Mouse (Mus musculus): ENCODE measurements around the gene Ckap2. TPM values are rescaled to one million over a fixed set of nuclear protein-coding genes. Genes with fewer than 3 reads are reported as not detected.

The Ckap2 gene
- polyA plus RNA-seq (2017; shearing (Covaris generic)), result 1 to 10 TPM; 2.5 to 5.8 TPM

- ATAC-seq, result peak; percentile 95
Observed at GRCm38 (mm10) chr8:22185431-22186397, at the start of gene Ckap2. Ckap2 (minus strand) TSS chr8:22185819.

GRCm38 (mm10) chr8:22228621-22229020 is 43.0 kb upstream of the Ckap2 start:
- no peak for ATAC-seq

GRCm38 (mm10) chr8:22227061-22227877 is 41.6 kb upstream of the Ckap2 start, which contains the start of gene Thsd1:
Thsd1 (plus strand) TSS chr8:22227313.
- ATAC-seq, result peak; percentile 56

- no peak for ATAC-seq
Observed at GRCm38 (mm10) chr8:22226361-22226760, 40.7 kb upstream of the Ckap2 start.

- no peak for ATAC-seq
Observed at GRCm38 (mm10) chr8:22214826-22215225, 29.2 kb upstream of the Ckap2 start.

GRCm38 (mm10) chr8:22209012-22209411 is 23.4 kb upstream of the Ckap2 start:
- ATAC-seq, result no peak

GRCm38 (mm10) chr8:22207535-22207934 is 21.9 kb upstream of the Ckap2 start:
- no peak for ATAC-seq

- ATAC-seq, result no peak
Observed at GRCm38 (mm10) chr8:22199481-22199880, 13.9 kb upstream of the Ckap2 start.

- no peak for ATAC-seq
Observed at GRCm38 (mm10) chr8:22197914-22198313, 12.3 kb upstream of the Ckap2 start.

GRCm38 (mm10) chr8:22193432-22194010 is 7.9 kb upstream of the Ckap2 start:
- peak; percentile 54 for ATAC-seq

- peak; percentile 85 for ATAC-seq
Observed at GRCm38 (mm10) chr8:22192660-22193431, 7.2 kb upstream of the Ckap2 start, which contains the start of gene Vps36. Vps36 (plus strand) TSS chr8:22192809.

- ATAC-seq, result peak; percentile 24
Observed at GRCm38 (mm10) chr8:22184884-22185283, 735 bp downstream of the Ckap2 start.

- no peak for ATAC-seq
Observed at GRCm38 (mm10) chr8:22175966-22176365, 9.7 kb downstream of the Ckap2 start.

- ATAC-seq, result no peak
Observed at GRCm38 (mm10) chr8:22169167-22169566, 16.5 kb downstream of the Ckap2 start.

- peak; percentile 94 for ATAC-seq
Observed at GRCm38 (mm10) chr8:22166080-22166603, 19.5 kb downstream of the Ckap2 start, which contains the start of gene Nek3. Nek3 (minus strand) TSS chr8:22166435.

GRCm38 (mm10) chr8:22165251-22166079 is 20.2 kb downstream of the Ckap2 start:
- ATAC-seq, result peak; percentile 40

GRCm38 (mm10) chr8:22164431-22164830 is 21.2 kb downstream of the Ckap2 start:
- no peak for ATAC-seq

GRCm38 (mm10) chr8:22162206-22162605 is 23.4 kb downstream of the Ckap2 start:
- ATAC-seq, result no peak

- no peak for ATAC-seq
Observed at GRCm38 (mm10) chr8:22150345-22150663, 35.3 kb downstream of the Ckap2 start.

GRCm38 (mm10) chr8:22149643-22150344 is 35.8 kb downstream of the Ckap2 start:
- no peak for ATAC-seq

All from CD4-positive, CD25-positive, alpha-beta regulatory T cell, adult 4 months (primary cell).